10 mouse cellular contexts compared by ENCODE assay signal in the genomic region with DNA sequence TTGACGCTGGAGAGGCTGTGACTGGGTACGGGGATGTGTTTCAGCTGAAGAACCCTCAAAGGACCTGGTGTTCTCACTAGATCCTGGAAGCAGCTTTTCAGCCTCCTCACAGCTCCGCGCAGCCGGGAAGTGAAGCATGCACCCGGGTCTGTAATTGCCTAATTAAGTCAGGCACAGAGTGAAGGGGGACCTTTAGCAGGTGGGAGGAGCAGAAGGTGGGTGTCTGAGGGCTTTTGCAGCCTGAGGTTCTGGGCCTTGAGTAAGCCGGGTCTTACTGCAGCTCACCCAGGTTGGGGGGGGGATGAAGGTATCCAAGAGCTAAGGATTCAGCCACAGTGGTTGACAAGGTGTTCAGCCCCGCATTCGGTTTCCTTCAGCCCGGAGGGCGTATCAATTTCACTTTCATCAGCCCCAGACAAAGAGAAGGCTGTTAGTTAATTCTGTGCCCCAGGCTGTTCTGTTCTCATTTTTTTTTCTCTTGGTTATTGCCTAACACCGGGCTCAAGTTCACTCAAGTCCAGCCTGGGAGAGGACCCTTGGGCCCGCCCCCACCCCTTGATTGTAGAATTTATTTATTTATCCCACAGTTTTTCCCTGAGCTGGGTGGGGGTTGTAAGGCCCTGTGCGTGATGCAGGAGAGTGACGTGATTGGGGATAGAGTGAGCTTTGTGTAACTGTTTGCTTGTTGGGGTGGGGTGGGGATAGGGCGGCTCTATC.
DNase-seq lines count a peak whose midpoint lies in the region; ATAC-seq lines count a peak whose summit lies in the region.
"Had no signal": no experiment of that assay in that cellular context is flagged by ENCODE, and none has a peak within 500 bp of the region (broad histone marks: within the 10 kb centered on the region; RNA-seq: fewer than 3 reads in every experiment).

No protein-coding gene starts in this region.

- peak; percentile 59 for ATAC-seq in midbrain, embryonic 13.5 days
- ATAC-seq in midbrain, embryonic 11.5 days (ENCODE audit: low FRiP score) = no peak
- ATAC-seq in forebrain, embryonic 11.5 days (replicated peaks; ENCODE audit: low FRiP score) = peak; percentile 69
- no peak for ATAC-seq in hindbrain, embryonic 13.5 days (ENCODE audit: low FRiP score)

- H3K9me3 ChIP-seq in midbrain, embryonic 13.5 days = no peaks in the 10 kb centered on the region
- no peaks in the 10 kb centered on the region for H3K9me3 ChIP-seq in midbrain, embryonic 11.5 days (ENCODE audit: control insufficient read depth, low read length)
- H3K9me3 ChIP-seq in forebrain, embryonic 11.5 days (ENCODE audit: control insufficient read depth, low read length) = no peaks in the 10 kb centered on the region
- H3K9me3 ChIP-seq in hindbrain, embryonic 13.5 days = no peaks in the 10 kb centered on the region

- WGBS in midbrain, embryonic 13.5 days = 43% methylated on average over 16 of the region's 16 CpGs
- WGBS in midbrain, embryonic 11.5 days = 58% methylated on average over 16 of the region's 16 CpGs
- 32% methylated on average over 16 of the region's 16 CpGs for WGBS in forebrain, embryonic 11.5 days
- WGBS in hindbrain, embryonic 13.5 days = 49% methylated on average over 16 of the region's 16 CpGs

- no peak overlapping the region for H3K9ac ChIP-seq in midbrain, embryonic 13.5 days (replicated peaks)
- no peak overlapping the region for H3K9ac ChIP-seq in midbrain, embryonic 11.5 days (ENCODE audit: low read length)
- no peak overlapping the region for H3K9ac ChIP-seq in forebrain, embryonic 11.5 days (ENCODE audit: low read length)
- H3K9ac ChIP-seq in hindbrain, embryonic 13.5 days = no peak overlapping the region

- peaks cover 18% of the 10 kb centered on the region for H3K4me1 ChIP-seq in midbrain, embryonic 13.5 days (replicated peaks)
- no peaks in the 10 kb centered on the region for H3K4me1 ChIP-seq in midbrain, embryonic 11.5 days (ENCODE audit: control insufficient read depth, insufficient read depth, low read length)
- H3K4me1 ChIP-seq in forebrain, embryonic 11.5 days (replicated peaks; ENCODE audit: control insufficient read depth, insufficient read depth, low read length) = peaks cover 9% of the 10 kb centered on the region; the same call in 1 of the 2 replicates
- peaks cover 20% of the 10 kb centered on the region for H3K4me1 ChIP-seq in hindbrain, embryonic 13.5 days (replicated peaks)

- DNase-seq in midbrain, embryonic 11.5 days (ENCODE audit: low spot score, missing footprints) = no peak
- DNase-seq in forebrain, embryonic 11.5 days (ENCODE audit: low spot score) = peak; percentile 69
- DNase-seq in retina, postnatal 1 day = peak; percentile 28
- DNase-seq in thymus, postnatal 14 days = no peak
- DNase-seq in gastrocnemius, postnatal 4 days (ENCODE audit: low spot score in 2 of 2) = no peak
- DNase-seq: cerebellum, adult 9-10 months; kidney, adult 18-20 months; lung, adult 2 months had no signal

- peak overlapping the region; percentile 68 for H3K27ac ChIP-seq in midbrain, embryonic 13.5 days
- no peak overlapping the region for H3K27ac ChIP-seq in midbrain, embryonic 11.5 days (ENCODE audit: low read depth, low read length)
- H3K27ac ChIP-seq in forebrain, embryonic 11.5 days (ENCODE audit: low read depth, low read length) = peak overlapping the region; percentile 31; the same call in 1 of the 2 replicates
- H3K27ac ChIP-seq in hindbrain, embryonic 13.5 days = peak overlapping the region; percentile 48; the same call in 1 of the 2 replicates

- H3K4me3 ChIP-seq in midbrain, embryonic 13.5 days (replicated peaks) = no peak overlapping the region
- no peak overlapping the region for H3K4me3 ChIP-seq in midbrain, embryonic 11.5 days (ENCODE audit: low read depth, low read length)
- H3K4me3 ChIP-seq in forebrain, embryonic 11.5 days (ENCODE audit: low read depth, low read length) = no peak overlapping the region
- no peak overlapping the region for H3K4me3 ChIP-seq in hindbrain, embryonic 13.5 days

- H3K27me3 ChIP-seq in midbrain, embryonic 13.5 days = no peaks in the 10 kb centered on the region
- no peaks in the 10 kb centered on the region for H3K27me3 ChIP-seq in midbrain, embryonic 11.5 days (ENCODE audit: control insufficient read depth, insufficient read depth, low read length)
- no peaks in the 10 kb centered on the region for H3K27me3 ChIP-seq in forebrain, embryonic 11.5 days (ENCODE audit: control insufficient read depth, insufficient read depth, low read length)
- no peaks in the 10 kb centered on the region for H3K27me3 ChIP-seq in hindbrain, embryonic 13.5 days

- H3K4me2 ChIP-seq in midbrain, embryonic 13.5 days (replicated peaks) = no peak overlapping the region; the same call in 1 of the 2 replicates
- no peak overlapping the region for H3K4me2 ChIP-seq in midbrain, embryonic 11.5 days
- H3K4me2 ChIP-seq in forebrain, embryonic 11.5 days (ENCODE audit: low read depth, low read length, severe bottlenecking) = no peak overlapping the region
- no peak overlapping the region for H3K4me2 ChIP-seq in hindbrain, embryonic 13.5 days

- H3K36me3 ChIP-seq in midbrain, embryonic 13.5 days = no peaks in the 10 kb centered on the region
- H3K36me3 ChIP-seq in midbrain, embryonic 11.5 days (ENCODE audit: control insufficient read depth, insufficient read depth, low read length) = no peaks in the 10 kb centered on the region
- no peaks in the 10 kb centered on the region for H3K36me3 ChIP-seq in forebrain, embryonic 11.5 days (ENCODE audit: control insufficient read depth, insufficient read depth, low read length)
- no peaks in the 10 kb centered on the region for H3K36me3 ChIP-seq in hindbrain, embryonic 13.5 days

Comparison
In these comparisons a context has a peak if more than half of its experiments do, and no peak if none do; other contexts are left out.
1. ATAC-seq: peak in midbrain, embryonic 13.5 days (single experiment) and forebrain, embryonic 11.5 days (single experiment); none in midbrain, embryonic 11.5 days (single experiment) and hindbrain, embryonic 13.5 days (single experiment).
2. DNase-seq: peak in forebrain, embryonic 11.5 days (single experiment) and retina, postnatal 1 day (single experiment); none in midbrain, embryonic 11.5 days (single experiment), thymus, postnatal 14 days (single experiment) and gastrocnemius, postnatal 4 days (0 of 2).